Mouse (Mus musculus) liver, postnatal 0 days (tissue): ENCODE results near the gene Ncoa6.

Experiments
- CTCF ChIP-seq: sonication (generic); IDR thresholded peaks from 2 replicates; pipeline ENCODE4 v1.5.1; 2016; ENCODE audit warnings: antibody characterized with exemption, low read depth
- EP300 ChIP-seq: IDR thresholded peaks from 2 replicates; pipeline ENCODE4 v1.6.1; 2016; ENCODE audit warnings: antibody characterized with exemption, low read depth, mild to moderate bottlenecking

- no peak for TF ChIP-seq CTCF
- TF ChIP-seq EP300: no peak
Observed at GRCm38 (mm10) chr2:155507721-155508470, 34.2 kb upstream of the Ncoa6 start.
